Mouse (Mus musculus) embryo, embryonic 9.5 days (tissue): ENCODE results near the gene Inpp5a.
A peak's percentile ranks its signal among the peaks of the same experiment; 100 is the strongest.

ENCODE experiments used
- DNase-seq: peaks from one replicate; pipeline ENCODE4 v3.0.0-alpha.2; 2017; ENCODE audit errors: extremely low spot score

The Inpp5a gene

DNA sequence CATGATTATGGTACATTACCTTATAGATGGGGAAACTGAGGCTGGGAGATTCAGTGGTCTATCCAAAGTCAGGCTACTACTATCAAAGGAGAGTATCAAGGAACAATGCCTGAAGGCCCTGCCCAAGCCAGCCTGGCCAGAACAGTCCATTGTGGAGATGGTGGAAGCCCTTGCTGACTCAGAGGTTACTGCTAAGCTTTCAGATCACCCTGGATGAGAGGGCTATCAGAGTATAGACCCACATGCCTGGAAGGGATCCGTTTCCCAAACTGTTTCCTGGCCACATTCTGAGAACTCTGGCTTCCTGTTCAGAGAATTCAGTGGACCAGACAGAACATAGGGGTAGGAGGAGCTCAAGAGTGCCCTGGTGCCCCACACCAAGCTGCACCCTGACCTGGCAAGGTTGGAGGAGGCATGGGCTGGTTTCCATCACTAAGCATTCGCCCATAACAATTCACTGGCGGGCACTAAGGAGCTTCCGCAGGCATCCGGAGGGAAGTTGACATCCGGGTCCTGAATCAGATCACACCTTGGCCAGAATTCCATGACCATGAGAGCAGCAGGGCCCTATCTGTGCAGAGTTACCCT lies 19.3 kb upstream of the Inpp5a start:
- no peak for DNase-seq

DNA sequence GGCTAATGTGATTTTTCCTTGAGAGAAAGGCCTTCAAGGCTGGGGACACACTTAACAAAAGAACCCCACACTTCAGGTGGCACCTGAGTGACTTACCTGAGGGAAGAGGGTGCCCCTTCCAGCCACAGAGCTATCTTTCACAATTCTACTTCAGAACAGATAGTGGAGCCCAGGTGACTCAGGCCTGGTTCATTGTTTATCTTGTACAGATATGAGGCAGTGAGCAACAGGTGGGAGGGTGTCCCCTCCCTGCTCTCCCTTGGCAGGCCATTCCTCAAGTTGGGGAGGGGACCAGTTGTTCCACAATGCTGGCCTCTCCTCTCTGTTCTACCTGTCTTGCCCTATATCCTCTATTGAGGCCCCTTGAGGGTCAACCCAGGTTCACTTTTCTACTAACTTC lies 17.5 kb upstream of the Inpp5a start:
- DNase-seq, result no peak

DNA sequence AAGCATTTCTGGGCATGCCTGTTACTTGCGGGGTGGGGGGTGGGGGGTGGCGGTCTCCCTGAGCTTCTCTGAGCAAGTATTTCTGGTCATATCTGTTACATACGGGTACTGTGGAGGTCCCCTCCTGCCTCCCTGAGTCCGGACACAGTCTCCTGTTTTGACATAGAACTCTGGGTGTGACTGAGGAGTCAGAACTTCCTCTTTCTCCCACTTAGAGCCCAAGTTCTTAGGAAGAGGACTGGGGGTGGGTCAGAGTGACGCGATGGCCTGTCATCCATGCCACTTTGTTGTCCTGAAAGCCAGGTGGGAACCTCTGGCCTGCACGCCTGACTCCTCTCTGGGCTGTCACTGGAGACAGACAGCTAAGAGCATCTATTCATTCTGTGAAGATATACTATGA lies 11.5 kb upstream of the Inpp5a start:
- DNase-seq, result no peak

DNA sequence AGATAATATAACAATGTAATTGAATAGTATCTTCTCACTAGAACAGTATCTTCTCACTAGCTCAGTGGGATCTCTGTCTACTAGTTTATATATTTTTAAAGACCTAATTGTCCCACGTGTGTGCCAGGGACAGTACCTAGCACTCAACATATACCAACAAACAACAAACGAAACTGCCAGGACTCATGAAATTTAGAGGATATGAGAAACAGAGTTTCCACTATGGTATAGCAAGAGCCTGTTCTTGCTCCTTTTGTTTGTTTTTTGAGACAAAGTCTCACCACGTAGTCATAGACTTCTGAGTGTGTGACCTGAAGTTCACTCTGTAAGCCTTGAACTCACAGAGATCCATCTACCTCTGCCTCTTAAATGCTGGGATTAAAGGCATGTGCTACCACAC lies 10.6 kb upstream of the Inpp5a start:
- DNase-seq, result no peak

DNA sequence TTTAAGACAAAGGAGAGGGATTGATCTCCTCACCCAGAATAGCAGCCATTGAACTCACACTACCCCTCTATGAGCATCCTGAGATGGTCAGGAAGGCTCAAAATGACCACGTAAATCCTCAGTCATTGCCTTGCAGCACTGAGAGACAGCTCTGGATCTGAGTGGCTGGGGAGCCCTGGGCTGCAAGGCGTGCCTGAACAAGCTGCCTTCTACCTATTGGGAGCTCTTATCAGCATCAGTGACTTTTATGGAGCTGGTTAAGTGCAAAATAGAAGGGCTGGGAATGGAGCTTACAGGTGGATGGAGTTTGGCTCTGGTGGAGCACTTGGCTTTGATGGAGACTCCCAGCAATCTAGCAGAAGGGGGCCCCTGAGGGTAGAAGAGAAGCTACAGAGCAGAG lies 9.2 kb upstream of the Inpp5a start:
- DNase-seq, result no peak

DNA sequence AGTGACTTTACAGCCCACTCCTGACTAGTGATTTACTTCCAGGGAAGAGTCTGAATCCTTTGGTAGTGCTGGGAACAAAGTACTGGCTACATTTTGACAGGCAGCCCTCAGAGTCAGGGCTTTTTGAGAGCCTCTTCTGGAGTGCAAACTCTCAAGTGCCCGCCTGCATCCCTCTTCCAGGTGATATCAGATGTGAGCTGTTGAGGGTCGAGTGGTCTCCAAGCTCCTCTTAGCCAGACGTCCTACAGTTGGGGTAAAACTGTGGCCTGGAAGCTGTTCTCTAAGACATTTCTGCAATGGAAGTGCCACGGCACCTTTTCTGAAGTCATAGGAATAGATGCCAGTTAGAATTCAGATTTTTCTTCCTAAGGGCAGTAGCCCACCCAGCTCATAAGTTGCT lies 8.7 kb upstream of the Inpp5a start:
- no peak for DNase-seq

DNA sequence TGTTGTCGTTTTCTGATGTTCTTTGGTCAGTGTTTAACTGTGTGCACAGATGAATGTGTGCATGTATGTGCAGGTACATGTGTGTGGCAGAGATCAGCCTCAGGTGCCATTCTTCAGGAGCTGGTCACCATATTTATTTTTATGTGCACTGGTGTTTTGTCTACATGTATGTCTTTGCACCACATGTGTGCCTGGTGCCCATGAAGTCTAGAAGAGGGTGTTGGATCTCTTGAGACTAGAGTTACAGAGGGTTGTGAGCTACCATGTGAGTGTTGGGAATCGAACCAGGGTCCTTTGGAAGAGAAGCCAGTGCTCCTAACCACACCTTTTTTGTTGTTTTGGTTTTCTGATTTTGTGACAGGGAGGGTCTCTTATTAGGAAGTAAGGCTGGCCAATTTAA lies 7.0 kb upstream of the Inpp5a start:
- DNase-seq, result no peak

DNA sequence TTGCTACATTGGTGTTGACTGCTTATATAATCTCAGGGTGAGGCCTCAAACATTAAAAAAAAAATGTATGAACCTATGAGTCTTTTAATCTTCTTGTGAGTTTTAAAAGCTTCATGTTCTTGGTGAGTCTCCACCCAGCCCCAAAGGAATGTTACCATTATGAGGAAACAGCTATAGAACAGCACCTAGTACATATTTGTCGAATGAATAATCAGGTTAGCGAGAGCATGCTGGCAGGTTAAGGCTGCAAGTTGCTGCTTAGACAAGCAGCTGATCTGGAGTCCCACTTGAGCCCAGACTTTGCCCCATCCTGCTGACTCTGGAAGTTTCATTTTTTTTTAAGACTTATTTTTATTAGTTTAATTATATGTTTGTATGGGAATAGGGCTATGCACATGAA lies 6.1 kb upstream of the Inpp5a start:
- no peak for DNase-seq

DNA sequence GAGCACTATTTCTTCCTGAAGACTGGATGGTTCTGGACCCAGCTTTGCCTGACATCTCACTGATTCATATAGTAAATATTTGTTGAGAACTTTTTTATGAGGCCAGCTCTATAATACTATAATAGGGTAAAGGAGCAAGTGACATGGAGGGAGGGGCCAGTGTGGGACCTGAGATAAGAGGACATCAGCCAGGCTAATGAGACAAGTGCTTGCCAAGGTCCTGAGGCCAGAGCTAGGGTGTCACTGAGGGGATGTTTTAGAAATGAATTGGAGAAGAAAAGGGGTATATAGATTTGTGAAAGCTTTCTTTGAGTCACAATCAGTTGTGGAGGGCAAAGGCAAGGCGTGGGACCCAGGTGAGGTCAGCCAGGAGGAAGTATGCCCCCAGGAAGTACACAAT lies 4.4 kb upstream of the Inpp5a start:
- no peak for DNase-seq

DNA sequence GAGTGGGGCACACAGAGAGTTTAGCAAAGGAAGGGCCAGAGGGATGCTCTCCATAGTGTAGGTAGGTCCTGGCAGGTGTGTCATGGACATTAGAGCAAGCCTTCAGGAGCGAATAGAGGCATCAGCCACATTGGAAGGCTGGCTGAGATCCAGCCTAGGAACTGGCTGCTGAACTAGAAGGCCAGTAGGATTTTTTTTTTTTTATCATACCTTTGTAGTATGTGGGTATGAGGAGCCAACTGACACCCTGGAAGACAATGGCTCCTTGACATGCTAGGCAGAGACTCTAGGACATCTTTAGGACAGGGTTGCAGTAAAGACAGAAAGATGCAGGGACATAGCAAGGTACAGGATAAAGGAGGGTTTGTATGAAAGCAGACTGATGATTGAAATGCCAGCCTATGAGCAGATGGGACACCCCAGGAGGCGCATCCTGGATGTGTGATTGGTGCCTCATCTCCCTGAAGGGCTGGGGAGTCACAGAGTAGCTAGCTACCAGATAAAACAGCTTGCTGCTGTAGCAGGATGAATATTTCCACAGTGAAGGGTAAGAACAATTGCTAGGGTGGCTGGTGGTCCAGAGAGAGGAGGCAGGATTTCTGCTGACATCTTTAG lies 3.9 kb upstream of the Inpp5a start:
- no peak for DNase-seq

DNA sequence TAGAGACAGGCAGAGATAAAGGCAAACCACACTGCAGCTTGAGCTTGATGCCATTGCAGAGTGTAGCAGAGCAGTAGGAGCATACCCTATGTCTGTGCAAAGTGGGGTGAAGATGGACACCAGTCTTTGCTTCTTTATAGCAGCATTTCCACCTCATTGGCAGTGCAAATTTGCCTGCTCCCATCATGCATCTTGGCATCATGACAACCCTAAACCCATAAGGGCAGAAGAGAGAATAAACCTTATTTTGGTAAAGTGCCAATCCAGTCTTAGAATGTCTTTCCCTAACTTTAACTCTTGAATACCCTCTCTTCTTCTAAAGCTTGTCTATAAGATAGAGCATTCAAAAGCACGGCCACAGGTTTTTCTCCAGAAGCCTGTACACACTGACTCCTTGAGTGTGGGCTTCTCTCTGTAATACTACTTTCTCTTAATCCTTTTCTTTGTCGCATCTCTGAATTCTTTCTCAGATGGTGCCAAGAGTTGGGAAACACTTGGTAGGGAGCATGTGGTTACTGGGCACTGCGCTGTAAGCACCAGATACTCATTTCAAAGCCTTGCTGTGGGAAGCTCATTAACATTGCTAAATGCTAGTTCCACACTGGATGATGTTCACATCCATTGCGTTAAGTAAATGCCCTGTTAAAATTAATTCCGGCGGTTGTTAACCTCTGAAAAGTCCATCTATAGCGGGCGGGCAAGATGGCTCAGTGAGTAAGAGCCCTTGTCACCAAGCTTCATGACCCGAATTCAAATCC lies 1.8 kb upstream of the Inpp5a start:
- no peak for DNase-seq

DNA sequence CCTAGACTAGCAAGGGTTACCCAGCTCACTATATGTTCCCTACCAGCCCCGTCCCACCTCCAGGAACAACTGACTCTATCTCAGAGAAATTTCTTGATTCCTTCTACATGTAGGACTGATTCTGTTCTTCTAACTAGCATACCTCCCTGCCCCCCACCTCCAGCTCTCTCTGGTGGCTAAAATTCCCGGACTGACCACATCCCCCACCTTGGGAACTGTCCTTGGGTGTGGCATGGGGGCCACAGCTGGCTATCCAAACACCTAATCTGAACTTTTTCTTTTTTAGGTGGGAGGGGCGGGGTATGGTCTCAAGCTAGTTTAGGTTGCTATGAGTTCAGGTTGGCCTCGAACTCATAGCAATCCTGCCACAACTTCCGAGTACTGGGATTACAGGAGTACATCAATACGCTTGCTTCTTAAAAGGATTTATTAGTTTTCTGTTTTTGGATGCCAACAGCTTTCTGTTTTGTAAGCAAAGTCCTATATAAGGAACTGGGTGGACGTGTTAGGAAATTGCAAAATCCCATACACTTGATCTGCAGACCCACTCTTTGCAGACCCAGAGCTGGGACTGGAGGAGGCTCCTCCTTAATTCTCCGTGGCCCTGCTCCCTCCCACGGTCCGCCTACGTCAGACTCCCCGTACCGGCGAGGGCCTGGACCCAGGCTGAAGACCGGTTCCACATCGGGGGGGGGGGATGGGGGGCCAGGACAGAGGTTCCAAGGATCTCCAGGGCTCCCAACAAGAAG lies 814 bp upstream of the Inpp5a start:
- peak; percentile 9 for DNase-seq

DNA sequence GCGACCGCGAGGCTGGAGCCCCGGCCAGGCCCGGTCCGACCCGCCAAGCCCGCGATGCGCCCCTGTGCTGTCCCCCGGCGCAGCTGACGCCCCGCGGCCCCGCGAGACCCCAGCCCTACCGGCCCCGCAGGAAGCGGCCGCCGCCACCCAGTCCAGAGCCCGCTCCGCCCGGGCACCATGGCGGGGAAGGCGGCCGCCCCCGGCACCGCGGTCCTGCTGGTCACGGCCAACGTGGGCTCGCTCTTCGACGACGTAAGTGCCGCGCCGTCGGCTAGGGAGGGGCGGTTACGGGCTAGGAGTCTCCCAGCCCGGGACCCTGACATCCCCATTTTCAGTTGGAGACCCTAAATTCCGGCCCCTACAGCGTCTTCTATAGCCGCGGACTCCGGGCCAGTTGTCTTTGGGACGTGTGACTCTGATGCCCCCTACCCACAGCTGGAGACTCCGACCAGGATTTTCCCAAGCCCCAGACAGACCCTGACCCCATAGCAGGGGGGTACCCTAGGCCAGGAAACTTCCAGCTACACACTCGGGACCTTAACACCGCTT lies 378 bp downstream of the Inpp5a start:
- DNase-seq, result peak; percentile 60

DNA sequence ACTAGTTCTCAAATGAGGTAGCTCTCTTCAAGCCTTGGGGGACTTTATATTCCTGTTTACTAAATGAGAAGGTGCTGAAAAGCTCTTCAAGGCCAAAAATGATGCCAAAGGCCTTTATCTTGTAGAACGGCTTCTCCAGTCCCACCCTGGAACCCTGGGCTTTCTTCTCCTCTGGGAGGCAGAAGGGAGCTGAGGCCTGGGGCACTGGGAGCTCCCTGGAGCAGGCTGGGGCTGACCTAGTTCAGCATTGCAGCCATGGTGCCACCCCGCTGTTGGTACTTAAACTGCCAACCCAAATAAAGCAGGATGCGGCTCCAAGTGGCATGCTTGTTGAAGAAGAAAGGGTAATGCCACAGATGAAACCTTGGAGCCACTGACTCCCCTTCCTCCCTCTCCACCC lies 1.5 kb downstream of the Inpp5a start:
- no peak for DNase-seq

DNA sequence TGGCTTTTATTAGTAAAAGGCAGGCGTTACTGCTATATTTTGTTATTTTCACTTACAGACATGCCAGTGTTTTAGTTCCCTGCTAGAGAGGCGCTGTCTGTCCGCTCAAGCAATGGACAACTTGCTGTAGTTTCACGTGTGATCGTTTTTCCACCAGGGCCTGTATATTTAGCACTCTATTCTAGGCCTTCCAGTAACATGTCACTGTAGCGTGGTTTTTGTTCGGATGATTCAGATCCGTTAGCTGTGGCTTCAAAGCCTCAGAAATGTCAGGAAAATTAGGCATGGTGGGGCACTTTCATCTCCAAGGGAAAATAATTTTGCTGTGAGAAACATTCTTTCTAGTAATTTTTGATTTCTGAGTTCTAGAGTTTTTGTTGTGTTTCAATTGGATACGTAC lies 2.0 kb downstream of the Inpp5a start:
- DNase-seq, result no peak

DNA sequence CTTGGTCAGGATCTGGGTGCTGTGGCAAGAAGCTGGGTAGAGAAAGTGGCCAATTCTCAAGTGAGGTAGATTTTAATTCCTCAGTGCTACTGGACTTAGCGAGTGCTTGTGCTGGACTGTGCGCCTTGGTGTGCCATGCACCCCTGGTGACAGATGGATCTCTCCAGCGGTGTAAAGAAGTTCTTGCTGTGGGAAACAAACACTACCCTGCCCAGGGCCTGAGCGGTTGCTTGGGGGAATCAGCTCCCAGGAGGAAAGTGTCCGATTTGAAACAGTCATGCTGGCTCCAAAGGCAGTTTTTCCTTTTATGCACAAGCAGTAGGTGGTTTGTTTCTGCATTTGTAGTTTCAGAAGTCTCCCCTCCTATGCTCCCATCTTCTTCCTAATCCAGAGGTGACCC lies 2.8 kb downstream of the Inpp5a start:
- no peak for DNase-seq

DNA sequence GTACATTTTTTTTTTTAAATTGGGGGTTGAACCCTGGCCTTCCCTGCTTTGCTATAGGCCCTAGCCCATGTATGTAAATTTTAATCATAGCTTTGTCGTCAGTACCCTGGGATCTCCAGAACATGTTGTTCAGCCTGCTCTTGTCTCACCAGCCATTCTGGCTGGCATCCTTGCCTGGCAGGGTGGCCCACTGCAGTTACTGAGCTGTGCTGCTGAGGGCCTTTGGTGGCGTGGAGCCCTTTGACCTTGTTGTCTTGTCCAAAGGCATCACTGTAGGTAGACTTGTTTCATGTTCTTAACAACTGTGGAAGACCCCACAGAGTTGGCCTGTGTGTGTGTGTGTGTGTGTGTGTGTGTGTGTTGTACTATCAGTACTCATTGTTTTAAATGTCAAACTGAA lies 3.2 kb downstream of the Inpp5a start:
- DNase-seq, result no peak

DNA sequence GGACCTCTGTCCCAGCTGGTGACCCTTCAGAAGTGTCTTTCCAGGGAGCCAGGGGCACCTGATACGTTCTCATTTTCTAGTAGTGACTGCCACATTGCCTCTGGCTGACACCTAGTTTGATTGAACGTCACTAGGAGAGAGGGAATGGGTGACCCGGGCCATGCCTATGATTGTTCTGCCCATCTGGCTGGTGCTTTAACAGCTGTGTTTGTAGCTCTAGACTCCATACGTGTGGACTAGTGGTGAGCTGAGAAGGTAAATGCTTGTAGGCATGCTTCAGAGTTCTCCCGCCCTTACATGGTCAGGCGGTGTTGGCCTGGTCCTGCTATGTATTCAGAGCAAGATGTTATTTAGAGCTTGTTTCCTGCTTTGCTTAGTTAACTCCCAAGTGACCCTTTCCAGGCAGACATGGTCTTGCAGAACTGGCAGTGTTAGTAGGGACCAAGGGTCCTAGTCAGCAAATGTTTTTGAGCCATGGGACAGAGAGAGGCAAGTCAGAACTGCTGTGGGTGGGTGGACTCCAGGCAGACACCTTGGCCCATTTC lies 3.9 kb downstream of the Inpp5a start:
- DNase-seq, result no peak

DNA sequence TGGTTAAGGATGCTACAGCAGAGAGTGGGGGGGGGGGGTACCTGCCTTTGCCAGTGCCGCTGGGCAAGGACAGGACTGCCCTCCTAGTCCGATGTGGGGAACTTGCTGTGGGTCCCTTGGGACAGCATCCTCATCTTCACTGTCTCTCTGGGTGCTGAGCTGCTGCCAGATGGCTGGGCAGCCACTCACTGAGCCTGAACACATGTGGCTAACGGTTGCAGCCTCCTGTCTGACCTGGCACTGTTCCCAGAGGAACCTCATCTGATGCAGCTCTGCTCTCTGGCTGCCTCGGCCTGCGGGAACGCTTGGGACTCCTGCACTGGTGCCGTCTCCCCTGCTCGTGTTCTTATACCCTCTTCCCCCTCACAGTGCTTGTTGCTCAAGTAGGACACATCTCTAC lies 8.6 kb downstream of the Inpp5a start:
- DNase-seq, result no peak

DNA sequence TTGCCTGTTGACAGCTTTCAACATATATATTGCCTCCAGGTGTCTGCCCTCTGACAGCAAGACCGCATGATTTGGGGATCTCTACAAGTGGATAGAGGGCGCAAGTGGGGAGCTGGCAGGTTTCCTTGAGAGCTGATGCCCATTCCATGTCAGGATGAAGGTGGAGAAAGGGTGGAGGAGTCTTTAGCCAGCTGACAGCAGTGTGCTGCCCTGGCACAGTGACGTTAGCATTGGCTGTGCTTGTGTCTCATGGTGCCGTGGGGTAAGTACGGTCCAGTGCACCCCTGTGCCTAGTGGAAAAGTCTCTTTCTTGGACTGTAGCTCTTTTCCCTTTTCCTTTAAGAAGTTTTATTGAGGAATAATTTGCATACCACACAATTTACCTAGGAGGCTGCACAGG lies 9.2 kb downstream of the Inpp5a start:
- no peak for DNase-seq

DNA sequence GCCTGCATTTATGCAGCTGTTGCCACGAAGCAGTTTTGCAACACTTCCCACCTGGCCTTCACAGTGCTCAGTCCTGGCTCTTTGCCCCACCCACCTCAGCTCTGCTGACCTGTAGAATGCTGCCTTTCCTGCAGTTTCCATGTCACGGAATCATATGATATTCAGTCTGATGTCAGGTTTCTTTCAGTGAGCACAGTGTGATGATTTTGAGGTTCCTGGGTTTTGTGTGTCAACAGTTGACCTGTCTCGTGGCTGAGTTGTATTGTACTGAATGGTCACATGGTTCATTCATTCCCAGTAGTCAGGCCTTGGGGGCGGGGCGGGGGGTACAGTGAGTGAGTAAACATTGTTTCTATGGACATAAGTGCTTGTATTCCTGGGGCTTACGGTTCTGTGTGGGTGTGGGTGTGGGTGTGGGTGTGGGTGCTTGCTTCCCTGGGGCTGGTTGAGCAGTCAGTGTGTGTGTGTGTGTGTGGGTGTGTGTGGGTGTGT lies 9.7 kb downstream of the Inpp5a start:
- no peak for DNase-seq

DNA sequence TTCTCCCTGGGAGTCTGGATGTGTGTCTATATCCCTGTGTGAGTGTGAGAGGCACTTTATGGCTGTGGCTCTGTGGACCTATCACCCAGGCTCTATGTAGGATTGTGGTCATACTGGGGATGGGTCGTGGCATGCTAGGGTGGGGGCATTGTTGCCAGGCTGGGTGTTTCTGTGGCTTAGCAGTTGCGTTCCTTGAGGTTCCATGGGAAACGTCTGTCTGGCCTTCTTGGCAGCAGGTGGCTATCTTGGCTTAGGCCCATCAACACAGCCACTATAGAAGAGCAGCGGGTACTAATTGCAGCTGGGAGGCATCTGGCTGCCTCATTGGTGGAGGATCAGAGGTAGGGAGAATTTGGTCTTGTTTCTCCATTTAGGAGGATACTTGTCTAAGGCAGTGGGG lies 10.7 kb downstream of the Inpp5a start:
- DNase-seq, result no peak
